Mouse (Mus musculus): ENCODE data around the gene Slc7a8.

Slc7a8 gene

GRCm38 (mm10) chr14:54709054-54709453, 72.7 kb downstream of the Slc7a8 start:
- in situ Hi-C loops (cut with MboI; ENCODE audit: unreplicated experiment in 2 of 2): loop anchor here (10.0 to 25.0 kb wide), 3 partner anchors 134 to 647 kb away; partner anchors contain the start of gene Ajuba (in 1 of the 2)

GRCm38 (mm10) chr14:54706589-54707320, 75.0 kb downstream of the Slc7a8 start:
- in situ Hi-C loops (cut with MboI; ENCODE audit: unreplicated experiment in 2 of 2): loop anchor here (10.0 to 25.0 kb wide), 3 partner anchors 132 to 644 kb away; partner anchors contain the start of gene Ajuba (in 1 of the 2)

- in situ Hi-C loops (cut with MboI; ENCODE audit: unreplicated experiment in 2 of 2): loop anchor here (10.0 to 25.0 kb wide), 3 partner anchors 131 to 644 kb away; partner anchors contain the start of gene Ajuba (in 1 of the 2)
Observed at GRCm38 (mm10) chr14:54705844-54706243, 75.9 kb downstream of the Slc7a8 start.

GRCm38 (mm10) chr14:54703207-54703606, 78.5 kb downstream of the Slc7a8 start:
- in situ Hi-C loops (cut with MboI; ENCODE audit: unreplicated experiment in 2 of 2): loop anchor here (5.0 to 25.0 kb wide), 5 partner anchors 51 to 641 kb away; partner anchors contain the start of gene Ajuba (in 1 of the 2)

- in situ Hi-C loops (cut with MboI; ENCODE audit: unreplicated experiment in 2 of 2): loop anchor here (5.0 to 25.0 kb wide), 5 partner anchors 49 to 639 kb away; partner anchors contain the start of gene Ajuba (in 1 of the 2)
Observed at GRCm38 (mm10) chr14:54701298-54701697, 80.4 kb downstream of the Slc7a8 start.

GRCm38 (mm10) chr14:54699586-54699985, 82.2 kb downstream of the Slc7a8 start:
- in situ Hi-C loops (cut with MboI; ENCODE audit: unreplicated experiment in 2 of 2): no loop called here

- in situ Hi-C loops (cut with MboI; ENCODE audit: unreplicated experiment in 2 of 2): no loop called here
Observed at GRCm38 (mm10) chr14:54698733-54699132, 83.0 kb downstream of the Slc7a8 start, which contains the start of gene Gm29776. Gene Gm29776 (minus strand): TSS chr14:54698833.

GRCm38 (mm10) chr14:54696752-54697151, 85.0 kb downstream of the Slc7a8 start:
- in situ Hi-C loops (cut with MboI; ENCODE audit: unreplicated experiment in 2 of 2): no loop called here

- in situ Hi-C loops (cut with MboI; ENCODE audit: unreplicated experiment in 2 of 2): no loop called here
Observed at GRCm38 (mm10) chr14:54695042-54695441, 86.7 kb downstream of the Slc7a8 start.

GRCm38 (mm10) chr14:54687251-54687650, 94.5 kb downstream of the Slc7a8 start:
- in situ Hi-C loops (cut with MboI; ENCODE audit: unreplicated experiment in 2 of 2): no loop called here

GRCm38 (mm10) chr14:54686522-54687143, 95.1 kb downstream of the Slc7a8 start, which contains the start of gene Acin1:
Gene Acin1 (minus strand): TSS chr14:54686931.
- in situ Hi-C loops (cut with MboI; ENCODE audit: unreplicated experiment in 2 of 2): no loop called here

- in situ Hi-C loops (cut with MboI; ENCODE audit: unreplicated experiment in 2 of 2): no loop called here
Observed at GRCm38 (mm10) chr14:54686063-54686521, 95.7 kb downstream of the Slc7a8 start, which contains the start of gene 1700123O20Rik. Gene 1700123O20Rik (plus strand): TSS chr14:54686216.

GRCm38 (mm10) chr14:54685471-54685870, 96.3 kb downstream of the Slc7a8 start:
- in situ Hi-C loops (cut with MboI; ENCODE audit: unreplicated experiment in 2 of 2): no loop called here

GRCm38 (mm10) chr14:54682396-54682795, 99.3 kb downstream of the Slc7a8 start:
- in situ Hi-C loops (cut with MboI; ENCODE audit: unreplicated experiment in 2 of 2): no loop called here

- in situ Hi-C loops (cut with MboI; ENCODE audit: unreplicated experiment in 2 of 2): no loop called here
Observed at GRCm38 (mm10) chr14:54678657-54679304, 103.0 kb downstream of the Slc7a8 start.

- in situ Hi-C loops (cut with MboI; ENCODE audit: unreplicated experiment in 2 of 2): no loop called here
Observed at GRCm38 (mm10) chr14:54676290-54676689, 105.5 kb downstream of the Slc7a8 start.

- in situ Hi-C loops (cut with MboI; ENCODE audit: unreplicated experiment in 2 of 2): no loop called here
Observed at GRCm38 (mm10) chr14:54674317-54674716, 107.4 kb downstream of the Slc7a8 start.
